Mouse (Mus musculus): ENCODE measurements around the gene Vav2. TPM values are rescaled to one million over a fixed set of nuclear protein-coding genes. Genes with fewer than 3 reads are reported as not detected.
A peak's percentile ranks its signal among the peaks of the same experiment; 100 is the strongest.

The Vav2 gene
- polyA plus RNA-seq, 1 experiment from 2014 or later: 15.6 TPM

GRCm38 (mm10) chr2:27461881-27462660 lies 35.2 kb upstream of the Vav2 start:
- WGBS: 95% methylated on average over 4 of the region's 4 CpGs
- Histone ChIP-seq H3K4me2 (no peak overlapping the region), H3K36me3 (peaks cover 70% of the 10 kb centered on the region), H3K9ac (no peak overlapping the region), H3K27me3 (no peaks in the 10 kb centered on the region), H3K4me1 (replicated peaks) (no peaks in the 10 kb centered on the region), H3K4me3 (no peak overlapping the region), H3K27ac (replicated peaks) (no peak overlapping the region), H3K9me3 (no peaks in the 10 kb centered on the region)
- ATAC-seq (ENCODE audit: low FRiP score, low read depth): no peak

DNA sequence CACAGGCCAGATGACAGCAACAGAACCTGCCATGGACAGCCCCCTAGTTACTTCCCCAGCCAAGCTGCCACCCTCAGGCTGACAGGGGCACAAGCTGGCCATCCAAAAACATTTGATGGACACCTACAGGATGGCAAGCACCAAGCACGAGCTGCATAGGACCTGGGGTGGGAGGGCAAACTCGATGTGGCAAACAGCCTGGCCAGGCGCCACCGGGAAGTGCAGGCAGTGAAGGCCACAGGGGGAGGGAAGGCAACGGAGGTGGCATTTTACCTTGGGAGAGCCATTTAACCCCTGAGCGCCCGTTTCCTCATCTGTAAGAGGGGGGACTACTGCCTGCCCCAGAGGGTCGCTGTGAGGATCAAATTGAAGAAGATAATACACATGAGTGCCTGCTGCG lies 33.8 kb upstream of the Vav2 start:
- no peak overlapping the region for H3K4me2 ChIP-seq
- no peaks in the 10 kb centered on the region for H3K27me3 ChIP-seq
- WGBS: 69% methylated on average over 9 of the region's 9 CpGs
- no peak for ATAC-seq (ENCODE audit: low FRiP score, low read depth)
- H3K4me1 ChIP-seq (replicated peaks): no peaks in the 10 kb centered on the region
- H3K4me3 ChIP-seq: no peak overlapping the region
- no peak overlapping the region for H3K9ac ChIP-seq
- peaks cover 81% of the 10 kb centered on the region for H3K36me3 ChIP-seq
- H3K27ac ChIP-seq (replicated peaks): no peak overlapping the region
- no peaks in the 10 kb centered on the region for H3K9me3 ChIP-seq

DNA sequence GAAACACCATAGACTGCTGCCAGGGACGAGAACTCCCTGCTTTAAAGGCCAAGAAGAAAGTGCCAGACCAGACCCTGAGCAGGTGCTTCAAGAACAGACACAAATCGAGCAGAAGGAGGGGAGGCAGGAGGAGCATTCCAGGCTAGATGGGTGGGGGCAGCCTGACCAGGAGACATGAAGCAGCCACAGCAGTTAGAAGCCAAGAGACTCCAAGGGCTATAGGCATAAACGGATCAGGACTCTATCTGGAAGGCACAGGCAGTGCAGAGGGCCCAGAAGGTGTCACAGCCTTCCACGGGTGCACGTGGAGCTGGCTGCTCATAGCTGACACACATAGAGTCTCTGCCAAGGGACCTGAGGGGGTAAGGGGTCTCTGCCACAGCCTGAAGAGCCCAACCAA lies 33.3 kb upstream of the Vav2 start:
- Histone ChIP-seq H3K36me3 (peaks cover 83% of the 10 kb centered on the region), H3K4me1 (replicated peaks) (no peaks in the 10 kb centered on the region), H3K27ac (replicated peaks) (no peak overlapping the region), H3K9me3 (no peaks in the 10 kb centered on the region), H3K4me2 (no peak overlapping the region), H3K4me3 (no peak overlapping the region), H3K9ac (no peak overlapping the region), H3K27me3 (no peaks in the 10 kb centered on the region)
- WGBS: 91% methylated on average over 5 of the region's 5 CpGs
- no peak for ATAC-seq (ENCODE audit: low FRiP score, low read depth)

DNA sequence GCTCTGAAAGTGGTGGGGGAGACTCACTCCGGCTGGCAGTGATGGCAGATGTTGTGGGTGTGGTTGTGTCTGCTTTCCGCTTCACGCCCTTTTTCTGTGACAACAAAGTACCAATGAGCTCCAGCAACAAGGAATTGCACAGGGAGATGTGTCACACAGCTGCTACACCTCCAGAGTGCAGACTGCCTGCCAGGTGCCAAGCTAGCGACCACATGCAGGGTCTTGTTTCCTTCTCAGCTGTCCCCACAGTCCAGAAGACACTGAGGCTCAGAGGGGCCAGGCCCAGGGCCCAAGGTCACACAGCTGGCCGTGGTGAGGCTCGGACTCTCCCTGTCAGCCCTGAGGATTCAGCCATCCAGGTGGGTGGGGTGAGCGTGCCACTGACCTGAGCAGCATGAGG lies 32.9 kb upstream of the Vav2 start:
- Histone ChIP-seq H3K36me3 (peaks cover 86% of the 10 kb centered on the region), H3K4me3 (no peak overlapping the region), H3K4me1 (replicated peaks) (no peaks in the 10 kb centered on the region), H3K27me3 (no peaks in the 10 kb centered on the region), H3K4me2 (no peak overlapping the region), H3K9me3 (no peaks in the 10 kb centered on the region), H3K27ac (replicated peaks) (no peak overlapping the region), H3K9ac (no peak overlapping the region)
- no peak for ATAC-seq (ENCODE audit: low FRiP score, low read depth)
- 80% methylated on average over 7 of the region's 7 CpGs for WGBS

DNA sequence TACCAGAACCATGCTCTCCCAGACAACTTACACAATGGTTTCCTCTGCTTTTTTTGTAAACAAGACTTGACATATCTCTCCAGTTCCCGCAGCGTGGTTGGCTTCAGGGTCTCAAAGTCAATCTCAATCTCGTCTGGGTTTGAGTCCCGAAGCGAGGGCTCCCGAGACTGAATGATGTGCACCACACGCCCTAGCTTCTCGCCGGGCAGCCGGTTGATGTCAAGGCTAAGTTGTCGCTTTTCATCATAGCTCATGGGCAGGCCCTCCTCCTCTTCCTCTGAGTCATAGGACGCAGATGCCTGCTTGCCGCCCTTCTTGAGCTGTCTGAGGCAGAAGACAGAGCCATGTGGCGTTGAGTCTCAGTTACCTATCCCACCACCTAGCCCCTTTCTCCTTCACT lies 23.4 kb upstream of the Vav2 start:
- no peak overlapping the region for H3K9ac ChIP-seq
- no peaks in the 10 kb centered on the region for H3K4me1 ChIP-seq (replicated peaks)
- no peak for ATAC-seq (ENCODE audit: low FRiP score, low read depth)
- H3K36me3 ChIP-seq: peaks cover 79% of the 10 kb centered on the region
- no peaks in the 10 kb centered on the region for H3K9me3 ChIP-seq
- H3K27me3 ChIP-seq: no peaks in the 10 kb centered on the region
- H3K27ac ChIP-seq (replicated peaks): no peak overlapping the region
- no peak overlapping the region for H3K4me3 ChIP-seq
- no peak overlapping the region for H3K4me2 ChIP-seq
- WGBS: 92% methylated on average over 14 of the region's 14 CpGs

DNA sequence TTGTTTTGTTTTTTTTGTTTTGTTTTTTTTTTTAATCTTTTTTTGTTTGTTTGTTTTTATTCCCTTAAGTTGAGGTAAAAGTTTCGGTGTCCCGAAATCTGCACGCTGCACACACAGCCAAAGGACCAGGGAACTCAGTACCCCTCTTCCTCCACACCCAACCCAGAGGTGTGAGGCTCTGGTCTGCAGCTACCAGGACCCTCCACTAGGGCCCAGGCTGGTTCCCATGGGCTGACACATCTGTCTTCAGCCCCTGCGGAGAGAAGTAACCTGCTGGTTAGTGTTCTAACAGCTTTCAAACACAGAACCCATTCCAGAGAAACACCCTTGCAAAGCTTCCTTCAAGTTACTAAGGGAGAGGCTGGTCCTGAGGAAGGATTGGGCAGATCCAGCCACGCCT lies 20.9 kb upstream of the Vav2 start:
- Histone ChIP-seq H3K27me3 (no peaks in the 10 kb centered on the region), H3K9ac (no peak overlapping the region), H3K4me1 (replicated peaks) (peaks cover 15% of the 10 kb centered on the region), H3K4me3 (no peak overlapping the region), H3K36me3 (peaks cover 62% of the 10 kb centered on the region), H3K9me3 (no peaks in the 10 kb centered on the region), H3K27ac (replicated peaks) (no peak overlapping the region), H3K4me2 (no peak overlapping the region)
- 90% methylated on average over 5 of the region's 5 CpGs for WGBS
- no peak for ATAC-seq (ENCODE audit: low FRiP score, low read depth)

DNA sequence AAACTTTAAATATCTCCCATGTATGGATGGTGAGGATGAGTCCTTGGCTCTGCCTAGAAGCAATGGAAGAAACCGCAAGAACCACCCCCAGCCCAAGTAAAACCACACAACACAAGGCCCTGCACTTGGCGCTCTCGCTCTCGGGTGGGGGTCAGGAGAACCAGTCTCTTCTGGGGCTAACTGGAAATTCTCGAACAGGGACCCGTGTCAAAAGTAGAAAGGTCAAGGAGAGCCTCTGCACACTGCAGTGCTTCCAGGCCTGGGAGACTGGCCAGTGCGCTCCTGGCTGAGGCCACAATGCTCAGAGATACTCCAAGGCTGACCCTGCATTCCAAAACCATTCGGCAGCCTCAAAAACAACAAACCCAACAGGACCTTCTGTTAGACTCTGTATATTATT lies 20.0 kb upstream of the Vav2 start:
- no peaks in the 10 kb centered on the region for H3K27me3 ChIP-seq
- WGBS: 88% methylated on average over 8 of the region's 8 CpGs
- H3K4me3 ChIP-seq: no peak overlapping the region
- no peaks in the 10 kb centered on the region for H3K9me3 ChIP-seq
- peaks cover 18% of the 10 kb centered on the region for H3K4me1 ChIP-seq (replicated peaks)
- no peak overlapping the region for H3K27ac ChIP-seq (replicated peaks)
- no peak overlapping the region for H3K9ac ChIP-seq
- no peak overlapping the region for H3K4me2 ChIP-seq
- peaks cover 54% of the 10 kb centered on the region for H3K36me3 ChIP-seq
- no peak for ATAC-seq (ENCODE audit: low FRiP score, low read depth)

- no peak overlapping the region for H3K4me3 ChIP-seq
- H3K9ac ChIP-seq: no peak overlapping the region
- H3K27ac ChIP-seq (replicated peaks): no peak overlapping the region
- no peaks in the 10 kb centered on the region for H3K9me3 ChIP-seq
- H3K27me3 ChIP-seq: no peaks in the 10 kb centered on the region
- H3K36me3 ChIP-seq: peaks cover 45% of the 10 kb centered on the region
- H3K4me1 ChIP-seq (replicated peaks): peaks cover 20% of the 10 kb centered on the region
- H3K4me2 ChIP-seq: no peak overlapping the region
- ATAC-seq (ENCODE audit: low FRiP score, low read depth): no peak
- 98% methylated on average over 3 of the region's 3 CpGs for WGBS
Measured at GRCm38 (mm10) chr2:27445910-27446309, 19.1 kb upstream of the Vav2 start.

DNA sequence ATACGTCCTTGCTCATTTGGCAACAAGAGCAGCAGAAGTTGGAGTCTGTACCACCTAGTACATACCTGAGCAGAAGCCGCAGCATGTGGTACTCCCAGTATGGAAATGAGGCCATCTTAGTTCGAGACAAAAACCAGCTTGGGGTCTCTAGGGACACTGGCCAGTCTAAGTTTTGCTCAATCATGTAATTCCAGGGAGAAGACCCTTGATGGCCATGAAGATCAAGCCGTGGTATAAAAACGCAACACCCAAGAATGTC lies 16.5 kb upstream of the Vav2 start:
- Histone ChIP-seq H3K9ac (no peak overlapping the region), H3K36me3 (peaks cover 21% of the 10 kb centered on the region), H3K4me3 (peak overlapping the region; percentile 68), H3K4me2 (peak overlapping the region; percentile 79), H3K27ac (replicated peaks) (no peak overlapping the region), H3K4me1 (replicated peaks) (peaks cover 20% of the 10 kb centered on the region), H3K27me3 (no peaks in the 10 kb centered on the region), H3K9me3 (no peaks in the 10 kb centered on the region)
- WGBS: 75% methylated on average over 5 of the region's 5 CpGs
- ATAC-seq (ENCODE audit: low FRiP score, low read depth): no peak

GRCm38 (mm10) chr2:27442708-27443449 lies 16.0 kb upstream of the Vav2 start:
- H3K36me3 ChIP-seq: peaks cover 16% of the 10 kb centered on the region
- peaks cover 20% of the 10 kb centered on the region for H3K4me1 ChIP-seq (replicated peaks)
- WGBS: 33% methylated on average over 20 of the region's 20 CpGs
- no peaks in the 10 kb centered on the region for H3K27me3 ChIP-seq
- peak overlapping the region; percentile 79 for H3K4me2 ChIP-seq
- peak overlapping the region; percentile 80 for H3K27ac ChIP-seq (replicated peaks)
- peak overlapping the region; percentile 61 for H3K9ac ChIP-seq
- peak; percentile 58 for ATAC-seq (ENCODE audit: low FRiP score, low read depth)
- peak overlapping the region; percentile 68 for H3K4me3 ChIP-seq
- no peaks in the 10 kb centered on the region for H3K9me3 ChIP-seq

DNA sequence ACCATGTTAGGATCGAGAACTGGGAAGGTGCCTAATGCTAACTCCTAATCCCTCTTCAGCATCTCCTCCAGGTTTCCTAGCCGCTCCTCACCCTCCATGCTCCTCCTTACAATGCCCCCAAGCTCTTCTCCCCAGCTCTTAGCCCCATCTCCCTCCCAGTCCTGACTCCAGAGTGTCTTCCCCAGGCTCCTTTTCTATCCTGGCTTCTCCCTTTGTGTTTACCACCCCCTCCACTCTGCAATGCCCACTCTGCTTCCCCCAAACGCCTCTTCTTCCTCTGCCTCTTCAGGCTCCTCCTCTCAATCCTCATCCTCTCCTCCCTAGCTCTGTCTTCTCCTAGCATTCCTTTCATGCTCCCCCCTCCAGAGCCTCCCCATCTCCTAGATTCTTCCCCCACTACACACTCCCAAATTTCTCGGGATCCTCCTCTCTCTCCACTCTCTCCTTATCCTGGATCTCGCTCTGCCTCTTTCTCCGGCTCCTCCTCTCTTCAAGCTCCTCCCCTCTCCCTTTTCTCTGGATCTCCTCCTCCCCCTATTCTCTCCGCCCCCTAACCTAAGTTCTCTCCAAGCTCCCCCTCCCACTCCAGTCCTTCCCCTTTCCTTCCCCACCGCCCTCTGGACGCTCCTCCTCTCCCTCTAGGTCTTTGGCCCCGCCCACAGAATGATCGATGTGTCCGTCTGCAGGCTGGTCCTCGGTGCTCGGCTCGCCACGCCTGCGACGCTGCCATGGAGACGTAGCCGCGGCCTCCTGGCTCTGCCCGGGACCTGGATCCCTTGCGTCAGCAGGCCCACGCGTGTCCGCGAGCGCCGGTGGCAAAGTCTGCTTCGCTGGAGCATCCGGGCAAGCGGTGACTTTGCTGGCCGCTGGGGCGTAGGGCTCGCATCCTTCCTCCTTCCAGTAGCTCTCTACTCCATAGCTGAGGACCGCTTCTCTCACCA lies 15.2 kb upstream of the Vav2 start, which contains the start of gene Brd3os:
TSS of gene Brd3os (plus strand) at position 558 of the 941 bp plus-strand sequence.
- peak within 1 kb of the TSS; percentile 68 for H3K4me3 ChIP-seq
- H3K9ac ChIP-seq: peak within 1 kb of the TSS; percentile 64
- H3K4me2 ChIP-seq: peak within 1 kb of the TSS; percentile 79
- no peaks in the 10 kb centered on the region for H3K27me3 ChIP-seq
- no peaks in the 10 kb centered on the region for H3K9me3 ChIP-seq
- H3K27ac ChIP-seq (replicated peaks): peak within 1 kb of the TSS; percentile 80
- peaks cover 14% of the 10 kb centered on the region for H3K36me3 ChIP-seq
- peak; percentile 91 for ATAC-seq (ENCODE audit: low FRiP score, low read depth)
- WGBS: 1% methylated on average over 36 of the region's 36 CpGs
- H3K4me1 ChIP-seq (replicated peaks): peaks cover 20% of the 10 kb centered on the region

DNA sequence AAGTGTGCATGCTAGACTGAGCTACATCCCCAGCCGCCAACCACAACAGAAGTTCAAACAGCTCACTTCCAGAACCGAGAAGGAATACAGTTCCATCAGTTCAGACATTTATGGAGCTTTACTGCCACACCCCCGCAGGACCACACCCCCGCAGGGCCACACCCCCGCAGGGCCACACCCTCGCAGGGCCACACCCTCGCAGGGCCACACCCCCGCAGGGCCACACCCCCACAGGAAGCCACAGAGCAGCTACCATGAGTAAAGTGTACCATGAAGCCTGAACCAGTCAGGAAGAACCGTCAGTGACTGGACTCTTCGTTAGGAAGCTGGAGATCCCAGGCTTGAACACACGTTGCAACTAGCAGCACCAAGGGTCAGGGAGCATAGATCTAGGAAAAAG lies 11.4 kb upstream of the Vav2 start:
- H3K4me3 ChIP-seq: no peak overlapping the region
- no peak for ATAC-seq (ENCODE audit: low FRiP score, low read depth)
- peaks cover 10% of the 10 kb centered on the region for H3K4me1 ChIP-seq (replicated peaks)
- H3K36me3 ChIP-seq: no peaks in the 10 kb centered on the region
- H3K27me3 ChIP-seq: no peaks in the 10 kb centered on the region
- H3K4me2 ChIP-seq: no peak overlapping the region
- no peak overlapping the region for H3K9ac ChIP-seq
- H3K27ac ChIP-seq (replicated peaks): no peak overlapping the region
- H3K9me3 ChIP-seq: no peaks in the 10 kb centered on the region
- 25% methylated on average over 11 of the region's 11 CpGs for WGBS

Measured in hindbrain, embryonic 15.5 days (tissue).